Mouse (Mus musculus) intestine, postnatal 0 days (tissue): Measurements from ENCODE around the gene Tk1. TPM values are rescaled to one million over a fixed set of nuclear protein-coding genes. Genes with fewer than 3 reads are reported as not detected.
A peak's percentile ranks its signal among the peaks of the same experiment; 100 is the strongest.

Experiments
- ATAC-seq: fragments of 200-750 bp; cut with Nextera tagmentation; 2 replicates; pipeline ENCODE4 v1.8.0; 2017; ENCODE audit warnings: mild to moderate bottlenecking, moderate TSS enrichment, moderate library complexity
- H3K27ac ChIP-seq: fragments of 300-500 bp; sonication (generic); 2 replicates; pipeline ENCODE4 v1.5.1; 2014; ENCODE audit warnings: mild to moderate bottlenecking, low read depth, low read length, moderate library complexity
- H3K27me3 ChIP-seq: fragments of 300-500 bp; sonication (generic); replicated peaks from 2 replicates; pipeline ENCODE4 v1.6.1; 2014; ENCODE audit warnings: low read length, mixed read lengths; ENCODE audit not compliant: control insufficient read depth, insufficient read depth
- H3K36me3 ChIP-seq: fragments of 300-500 bp; sonication (generic); 2 replicates; pipeline ENCODE4 v1.6.1; 2014; ENCODE audit warnings: mild to moderate bottlenecking, moderate library complexity; ENCODE audit not compliant: control insufficient read depth, insufficient read depth
- H3K4me1 ChIP-seq: fragments of 300-500 bp; sonication (generic); replicated peaks from 2 replicates; pipeline ENCODE4 v1.6.1; 2014; ENCODE audit warnings: antibody characterized with exemption, low read length, mixed read lengths; ENCODE audit not compliant: control insufficient read depth, insufficient read depth
- H3K4me2 ChIP-seq: fragments of 300-500 bp; sonication (generic); replicated peaks from 2 replicates; pipeline ENCODE4 v1.6.1; 2014; ENCODE audit warnings: low read depth, mild to moderate bottlenecking, moderate library complexity
- H3K4me3 ChIP-seq: fragments of 300-500 bp; sonication (generic); 2 replicates; pipeline ENCODE4 v1.5.1; 2014; ENCODE audit warnings: low read depth, low read length
- H3K9ac ChIP-seq: fragments of 300-500 bp; sonication (generic); 2 replicates; pipeline ENCODE4 v1.6.1; 2014; ENCODE audit warnings: mild to moderate bottlenecking, low read depth, low read length
- H3K9me3 ChIP-seq: fragments of 300-500 bp; sonication (generic); 2 replicates; pipeline ENCODE4 v1.6.1; 2016; ENCODE audit warnings: mixed run types; ENCODE audit not compliant: control insufficient read depth
- CTCF ChIP-seq: sonication (generic); IDR thresholded peaks from 2 replicates; pipeline ENCODE4 v1.5.1; 2016; ENCODE audit warnings: low read depth, mild to moderate bottlenecking, control low read depth, antibody characterized with exemption, moderate library complexity
- WGBS: fragments of 180-500 bp; shearing (Covaris S2); extraction: QIAGEN DNeasy Blood & Tissue Kit; methylation state at CpG from one replicate; pipeline ENCODE4 v1.1.7; 2014; 5-methylcytosine and 5-hydroxymethylcytosine counted together
- polyA plus RNA-seq: library from polyadenylated mRNA; unstranded; fragments of >200 nt; fragmentation: Nextera tagmentation; extraction: Ambion mirVana; gene quantifications from 2 replicates; pipeline ENCODE4 v1.2.1, GENCODE M21; 2015

Tk1 gene
- polyA plus RNA-seq, 1 experiment from 2014 or later, result 44.8 TPM

- no peak for TF ChIP-seq CTCF
- H3K36me3 ChIP-seq, result peaks cover 45% of the 10 kb centered on the region; the same call in 1 of the 2 replicates
- H3K9me3 ChIP-seq, result no peaks in the 10 kb centered on the region
- no peak overlapping the region for H3K4me3 ChIP-seq
- no peak for ATAC-seq
- H3K27me3 ChIP-seq, result no peaks in the 10 kb centered on the region
- WGBS, result 89% methylated on average over 14 of the region's 14 CpGs
- H3K4me2 ChIP-seq, result no peak overlapping the region
- H3K4me1 ChIP-seq, result 0 out of 2 replicates have a peak, but pooled peaks cover 4% of the 10 kb centered on the region
- H3K9ac ChIP-seq, result no peak overlapping the region
- no peak overlapping the region for H3K27ac ChIP-seq
Measured at GRCm38 (mm10) chr11:117776085-117776792, 49.7 kb downstream of the Tk1 start.

GRCm38 (mm10) chr11:117775540-117775939 lies 50.4 kb downstream of the Tk1 start:
- 91% methylated on average over 13 of the region's 13 CpGs for WGBS
- no peak for TF ChIP-seq CTCF

GRCm38 (mm10) chr11:117774925-117775324 lies 51.0 kb downstream of the Tk1 start:
- TF ChIP-seq CTCF, result no peak
- H3K4me3 ChIP-seq, result no peak overlapping the region
- ATAC-seq, result no peak
- no peak overlapping the region for H3K4me2 ChIP-seq
- peaks cover 55% of the 10 kb centered on the region; the same call in 1 of the 2 replicates for H3K36me3 ChIP-seq
- 93% methylated on average over 10 of the region's 10 CpGs for WGBS
- H3K9ac ChIP-seq, result no peak overlapping the region
- H3K4me1 ChIP-seq, result 0 out of 2 replicates have a peak, but pooled peaks cover 4% of the 10 kb centered on the region
- H3K27ac ChIP-seq, result no peak overlapping the region
- H3K9me3 ChIP-seq, result no peaks in the 10 kb centered on the region
- no peaks in the 10 kb centered on the region for H3K27me3 ChIP-seq

More at GRCm38 (mm10) chr11:117775540-117775939, 50.4 kb downstream of the Tk1 start:
- no peak overlapping the region for H3K9ac ChIP-seq
- H3K36me3 ChIP-seq, result peaks cover 49% of the 10 kb centered on the region; the same call in 1 of the 2 replicates
- H3K4me2 ChIP-seq, result no peak overlapping the region
- no peaks in the 10 kb centered on the region for H3K9me3 ChIP-seq
- H3K4me3 ChIP-seq, result no peak overlapping the region
- H3K4me1 ChIP-seq, result 0 out of 2 replicates have a peak, but pooled peaks cover 4% of the 10 kb centered on the region
- H3K27ac ChIP-seq, result no peak overlapping the region
- no peak for ATAC-seq
- H3K27me3 ChIP-seq, result no peaks in the 10 kb centered on the region

- H3K4me3 ChIP-seq, result no peak overlapping the region
- no peak for TF ChIP-seq CTCF
- no peaks in the 10 kb centered on the region for H3K27me3 ChIP-seq
- H3K27ac ChIP-seq, result no peak overlapping the region
- no peak for ATAC-seq
- H3K4me1 ChIP-seq, result no peaks in the 10 kb centered on the region
- 93% methylated on average over 7 of the region's 7 CpGs for WGBS
- no peaks in the 10 kb centered on the region for H3K9me3 ChIP-seq
- no peak overlapping the region for H3K4me2 ChIP-seq
- peaks cover 51% of the 10 kb centered on the region; the same call in 1 of the 2 replicates for H3K36me3 ChIP-seq
- no peak overlapping the region for H3K9ac ChIP-seq
Measured at GRCm38 (mm10) chr11:117772352-117772751, 53.5 kb downstream of the Tk1 start.

- no peaks in the 10 kb centered on the region for H3K4me1 ChIP-seq
- H3K9ac ChIP-seq, result no peak overlapping the region
- 0 out of 2 replicates have a peak, but pooled peaks have one; percentile 3 for TF ChIP-seq CTCF
- ATAC-seq, result no peak
- H3K27ac ChIP-seq, result no peak overlapping the region
- no peaks in the 10 kb centered on the region for H3K9me3 ChIP-seq
- H3K4me2 ChIP-seq, result no peak overlapping the region
- no peak overlapping the region for H3K4me3 ChIP-seq
- 77% methylated on average over 10 of the region's 10 CpGs for WGBS
- peaks cover 57% of the 10 kb centered on the region; the same call in 1 of the 2 replicates for H3K36me3 ChIP-seq
- H3K27me3 ChIP-seq, result no peaks in the 10 kb centered on the region
Measured at GRCm38 (mm10) chr11:117770407-117770806, 55.5 kb downstream of the Tk1 start.

GRCm38 (mm10) chr11:117769683-117770047 lies 56.2 kb downstream of the Tk1 start:
- Histone ChIP-seq H3K27me3 (no peaks in the 10 kb centered on the region), H3K4me1 (no peaks in the 10 kb centered on the region), H3K27ac (no peak overlapping the region), H3K9me3 (no peaks in the 10 kb centered on the region), H3K4me2 (no peak overlapping the region), H3K9ac (no peak overlapping the region), H3K4me3 (no peak overlapping the region), H3K36me3 (peaks cover 55% of the 10 kb centered on the region; the same call in 1 of the 2 replicates)
- TF ChIP-seq CTCF, result no peak
- WGBS, result 79% methylated on average over 7 of the region's 7 CpGs
- no peak for ATAC-seq
